Mouse (Mus musculus) MEL (cell line): ENCODE results near the gene Dpm2. TPM values are rescaled to one million over a fixed set of nuclear protein-coding genes. Genes with fewer than 3 reads are reported as not detected.

ENCODE experiments used
- DNase-seq: peaks from one replicate; pipeline ENCODE4 v3.0.0; 2011; ENCODE audit warnings: low read depth, low spot score
- H3K27ac ChIP-seq: 2 replicates; pipeline ENCODE4 v1.5.1; 2012; ENCODE audit warnings: low read depth, mild to moderate bottlenecking, control low read depth, low read length, moderate library complexity; ENCODE audit not compliant: control insufficient read depth
- H3K27me3 ChIP-seq, 2 experiments: fragments of 150-350 bp in 1 of 2; sonication (generic) in 1 of 2; 2 replicates each; pipeline ENCODE4 v1.6.1; 2012; ENCODE audit warnings: low read length in 2 of 2, mild to moderate bottlenecking in 2 of 2, improper control_type of control experiment in 1 of 2, moderate library complexity in 1 of 2; ENCODE audit not compliant: insufficient read depth in 2 of 2, control insufficient read depth in 1 of 2
- H3K36me3 ChIP-seq, 2 experiments: 2 replicates each; pipeline ENCODE4 v1.6.1; 2012 to 2014; ENCODE audit warnings: low read length in 2 of 2, improper control_type of control experiment in 1 of 2, inconsistent platforms in 1 of 2, mild to moderate bottlenecking in 1 of 2; ENCODE audit not compliant: insufficient read depth in 2 of 2, control insufficient read depth in 1 of 2
- H3K4me1 ChIP-seq, 2 experiments: fragments of 150-350 bp in 1 of 2; sonication (generic) in 1 of 2; 2 replicates each; pipeline ENCODE4 v1.6.1; 2012; ENCODE audit warnings: low read length in 2 of 2, improper control_type of control experiment in 1 of 2, mild to moderate bottlenecking in 1 of 2; ENCODE audit not compliant: insufficient read depth in 2 of 2, control insufficient read depth in 1 of 2
- H3K4me3 ChIP-seq, 2 experiments: fragments of 150-350 bp in 1 of 2; sonication (generic) in 1 of 2; 2 replicates each; pipeline ENCODE4 v1.5.1; 2012; ENCODE audit warnings: low read depth in 2 of 2, low read length in 2 of 2, mild to moderate bottlenecking in 2 of 2, moderate library complexity in 2 of 2, control low read depth in 1 of 2, improper control_type of control experiment in 1 of 2; ENCODE audit not compliant: control insufficient read depth in 1 of 2, insufficient read depth in 1 of 2
- H3K79me2 ChIP-seq: 2 replicates; pipeline ENCODE4 v1.6.1; 2012; ENCODE audit warnings: mild to moderate bottlenecking, low read length, moderate library complexity; ENCODE audit not compliant: control insufficient read depth, poor library complexity, insufficient read depth
- H3K9ac ChIP-seq: 2 replicates; pipeline ENCODE4 v1.6.1; 2012; ENCODE audit warnings: low read depth, mild to moderate bottlenecking, control low read depth, low read length, moderate library complexity; ENCODE audit not compliant: control insufficient read depth, poor library complexity, severe bottlenecking
- H3K9me3 ChIP-seq: fragments of 150-350 bp; sonication (generic); replicated peaks from 2 replicates; pipeline ENCODE4 v1.6.1; 2012; ENCODE audit warnings: mild to moderate bottlenecking, low read length, improper control_type of control experiment, moderate library complexity; ENCODE audit not compliant: insufficient read depth
- CHD1 ChIP-seq: IDR thresholded peaks from 2 replicates; pipeline ENCODE4 v1.6.1; 2012; ENCODE audit warnings: low read depth, mild to moderate bottlenecking, inconsistent platforms, low read length, improper control_type of control experiment
- CHD2 ChIP-seq: IDR thresholded peaks from 2 replicates; pipeline ENCODE4 v1.6.1; 2011; ENCODE audit warnings: low read length, improper control_type of control experiment
- CTCF ChIP-seq, 3 experiments: IDR thresholded peaks in 2 of 3; conservative IDR thresholded peaks in 1 of 3; 2 replicates each; pipeline ENCODE4 v1.5.1; 2011 to 2012; ENCODE audit warnings: low read length in 3 of 3, low read depth in 2 of 3, mild to moderate bottlenecking in 2 of 3, improper control_type of control experiment in 1 of 3, inconsistent platforms in 1 of 3, mixed read lengths in 1 of 3, moderate library complexity in 1 of 3; ENCODE audit not compliant: control insufficient read depth in 1 of 3, insufficient read depth in 1 of 3, poor library complexity in 1 of 3, severe bottlenecking in 1 of 3
- ELF1 ChIP-seq: IDR thresholded peaks from 2 replicates; pipeline ENCODE4 v1.6.1; 2014; ENCODE audit warnings: low read depth, mild to moderate bottlenecking, inconsistent platforms, low read length, improper control_type of control experiment, moderate library complexity
- GATA1 ChIP-seq: IDR thresholded peaks from 2 replicates; pipeline ENCODE4 v1.6.1; 2011; ENCODE audit warnings: low read depth, low read length, improper control_type of control experiment
- MAX ChIP-seq: IDR thresholded peaks from 2 replicates; pipeline ENCODE4 v1.6.1; 2011; ENCODE audit warnings: low read length, improper control_type of control experiment
- MAZ ChIP-seq: IDR thresholded peaks from 2 replicates; pipeline ENCODE4 v1.6.1; 2012; ENCODE audit warnings: low read depth, mild to moderate bottlenecking, inconsistent platforms, low read length, improper control_type of control experiment
- MXI1 ChIP-seq: IDR thresholded peaks from 2 replicates; pipeline ENCODE4 v1.6.1; 2011; ENCODE audit warnings: mild to moderate bottlenecking, low read depth, low read length, improper control_type of control experiment
- MYB ChIP-seq: IDR thresholded peaks from 2 replicates; pipeline ENCODE4 v1.6.1; 2011; ENCODE audit warnings: mild to moderate bottlenecking, low read depth, low read length, improper control_type of control experiment
- NRF1 ChIP-seq: IDR thresholded peaks from 2 replicates; pipeline ENCODE4 v1.6.1; 2014; ENCODE audit warnings: low read depth, mild to moderate bottlenecking, inconsistent platforms, low read length, improper control_type of control experiment, moderate library complexity; ENCODE audit not compliant: poor library complexity, insufficient read depth, severe bottlenecking
- POLR2A ChIP-seq, 2 experiments: IDR thresholded peaks; 2 replicates each; pipeline ENCODE4 v1.6.1; 2011 to 2012; ENCODE audit warnings: low read length in 2 of 2, mild to moderate bottlenecking in 2 of 2, control low read depth in 1 of 2, improper control_type of control experiment in 1 of 2, low read depth in 1 of 2, moderate library complexity in 1 of 2; ENCODE audit not compliant: control insufficient read depth in 1 of 2, insufficient read depth in 1 of 2, poor library complexity in 1 of 2
- POLR2AphosphoS2 ChIP-seq: IDR thresholded peaks from 2 replicates; pipeline ENCODE4 v1.6.1; 2011; ENCODE audit warnings: low read length, improper control_type of control experiment
- RAD21 ChIP-seq: IDR thresholded peaks from 2 replicates; pipeline ENCODE4 v1.6.1; 2011; ENCODE audit warnings: mild to moderate bottlenecking, low read depth, low read length, improper control_type of control experiment
- SIN3A ChIP-seq: IDR thresholded peaks from 2 replicates; pipeline ENCODE4 v1.6.1; 2012; ENCODE audit warnings: low read length, improper control_type of control experiment, inconsistent platforms
- SMC3 ChIP-seq: IDR thresholded peaks from 2 replicates; pipeline ENCODE4 v1.6.1; 2011; ENCODE audit warnings: low read depth, low read length, improper control_type of control experiment
- TAL1 ChIP-seq: IDR thresholded peaks from 2 replicates; pipeline ENCODE4 v1.6.1; 2012; ENCODE audit warnings: mild to moderate bottlenecking, inconsistent platforms, low read length, moderate library complexity, mixed read lengths
- TCF12 ChIP-seq: IDR thresholded peaks from 2 replicates; pipeline ENCODE4 v1.6.1; 2014; ENCODE audit warnings: low read depth, mild to moderate bottlenecking, inconsistent platforms, low read length, improper control_type of control experiment, moderate library complexity
- UBTF ChIP-seq: IDR thresholded peaks from 2 replicates; pipeline ENCODE4 v1.6.1; 2012; ENCODE audit warnings: low read depth, mild to moderate bottlenecking, inconsistent platforms, low read length, improper control_type of control experiment, moderate library complexity, borderline replicate concordance; ENCODE audit not compliant: insufficient read depth
- USF1 ChIP-seq: IDR thresholded peaks from 2 replicates; pipeline ENCODE4 v1.6.1; 2014; ENCODE audit warnings: low read depth, mild to moderate bottlenecking, inconsistent platforms, low read length, improper control_type of control experiment, moderate library complexity
- ZNF384 ChIP-seq: IDR thresholded peaks from 2 replicates; pipeline ENCODE4 v1.6.1; 2012; ENCODE audit warnings: low read depth, mild to moderate bottlenecking, inconsistent platforms, low read length, improper control_type of control experiment
- polyA plus RNA-seq, 2 experiments: library from polyadenylated mRNA; stranded (reverse) in 1 of 2; unstranded in 1 of 2; fragments of >175 nt in 1 of 2; fragments of >200 nt in 1 of 2; gene quantifications; 2 replicates each; pipeline versions ENCODE4 v1.2.1 to v1.2.4; 2012; ENCODE audit warnings: low replicate concordance in 2 of 2, low read depth in 1 of 2; ENCODE audit not compliant: insufficient read length in 2 of 2, insufficient read depth in 1 of 2, missing spikeins in 1 of 2
- total RNA-seq: library from RNA; depleted of rRNA; stranded (reverse); fragments of 300-350 nt; gene quantifications from 2 replicates; pipeline ENCODE4 v1.2.3, GENCODE M21; 2012

Gene Dpm2
- total and polyA plus RNA-seq, 3 experiments = 45.8 to 109 TPM; not detected in 1

DNA sequence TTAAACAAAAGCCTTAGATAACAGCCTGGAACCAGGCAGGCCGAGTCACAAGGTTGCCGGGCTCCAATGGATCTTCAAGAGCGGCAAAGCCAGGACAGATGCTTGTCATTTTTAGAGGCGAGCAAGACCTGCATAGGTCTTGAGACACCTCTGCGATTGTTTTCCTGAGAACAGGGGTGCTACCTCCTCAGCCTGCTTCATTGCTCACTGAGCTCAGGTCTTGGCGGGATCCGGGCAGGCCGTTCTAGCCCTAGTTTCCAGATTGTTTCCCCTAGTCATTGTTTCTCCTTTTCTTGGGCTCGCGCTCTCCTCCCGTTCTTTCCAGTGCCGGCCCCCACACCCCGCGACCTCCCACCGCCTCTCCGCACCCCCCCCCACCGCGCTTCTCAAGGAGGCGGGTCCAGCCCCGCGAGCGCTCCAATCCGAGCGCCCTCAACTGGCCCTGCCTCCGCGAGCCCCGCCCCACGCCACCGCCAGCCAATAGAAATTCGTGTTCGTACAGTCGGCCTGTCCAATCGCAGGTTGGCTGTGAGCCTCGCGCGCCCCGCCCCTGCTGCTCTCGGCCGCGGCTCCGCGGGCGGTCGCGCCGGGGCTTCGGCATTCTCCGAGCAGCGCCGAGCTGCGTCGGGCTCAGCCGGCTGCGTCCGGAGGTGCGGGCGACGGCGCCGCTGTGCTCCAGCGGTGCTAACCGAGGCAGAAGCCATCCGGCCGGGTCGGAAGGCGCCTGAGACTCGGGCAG lies 35.8 kb upstream of the Dpm2 start, which contains the start of gene Fam102a (continued):
- no peak for TF ChIP-seq ELF1
- TF ChIP-seq TAL1 = no peak
- TF ChIP-seq CTCF (IDR thresholded peaks at IDR 0.05 in 2 of 3, conservative IDR thresholded peaks at IDR 0.05 in 1 of 3; ENCODE audit: control insufficient read depth in 1 of 3, insufficient read depth in 1 of 3, low read depth in 2 of 3, low read length in 3 of 3, poor library complexity in 1 of 3, severe bottlenecking in 1 of 3) = no peak
- TF ChIP-seq RAD21 = no peak
- no peak for TF ChIP-seq POLR2AphosphoS2
- TF ChIP-seq MAZ = peak; percentile 86
- TF ChIP-seq ZNF384 = no peak
- TF ChIP-seq GATA1 = no peak
- peak; percentile 49 to 57; a peak in 2 of 4 replicates for TF ChIP-seq POLR2A (IDR thresholded peaks at IDR 0.05; ENCODE audit: control insufficient read depth in 1 of 2, insufficient read depth in 1 of 2, low read depth in 1 of 2, low read length in 2 of 2, poor library complexity in 1 of 2)
- no peak for TF ChIP-seq SMC3
- TF ChIP-seq MXI1 = no peak; the same call in 1 of the 2 replicates
- no peak for TF ChIP-seq MYB
- TF ChIP-seq, all 39 proteins: peak for 8

DNA sequence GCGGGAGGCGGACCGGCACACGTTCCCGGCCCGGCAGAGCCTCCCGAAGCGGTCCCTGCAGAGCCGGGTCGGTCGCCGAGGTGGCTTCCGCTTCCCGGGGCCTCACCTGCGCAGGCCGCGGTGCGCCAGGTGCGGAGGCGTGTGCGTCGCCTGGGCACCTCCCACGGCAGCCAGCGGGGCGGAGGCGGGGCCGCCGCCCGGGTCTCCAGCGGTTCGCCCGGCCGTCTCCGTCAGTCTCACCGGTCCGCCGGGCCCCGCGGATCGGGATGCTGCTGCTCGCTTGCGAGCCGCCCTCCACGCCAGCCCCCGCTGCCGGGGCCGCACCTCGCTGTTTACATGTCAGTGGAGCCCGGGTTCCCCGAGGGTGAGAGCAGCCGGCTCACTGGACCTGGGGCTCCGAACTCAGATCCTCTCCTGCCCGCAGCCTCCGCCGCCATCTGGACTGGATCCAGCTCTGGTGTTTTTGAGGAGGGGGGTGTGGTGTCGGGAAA lies 35.1 kb upstream of the Dpm2 start:
- Histone ChIP-seq H3K27ac (no peak overlapping the region), H3K79me2 (no peaks in the 10 kb centered on the region; the same call in 1 of the 2 replicates), H3K4me3 (peak overlapping the region; percentile 68 to 95), H3K9me3 (no peaks in the 10 kb centered on the region)
- no peak for DNase-seq
- no peak for TF ChIP-seq TCF12
- peak; percentile 69; the same call in 1 of the 2 replicates for TF ChIP-seq CHD1
- 0 out of 2 replicates have a peak, but pooled peaks have one; percentile 3 for TF ChIP-seq MAX
- no peak for TF ChIP-seq CHD2
- TF ChIP-seq NRF1 = peak; percentile 58
- TF ChIP-seq, all 39 proteins: peak for 3
- Histone ChIP-seq H3K36me3 (peaks cover 0 to 15% of the 10 kb centered on the region in 2 experiments; a peak in 2 of 4 replicates), H3K4me1 (peaks cover 10 to 25% of the 10 kb centered on the region in 2 experiments), H3K9ac (peak overlapping the region; percentile 72), H3K27me3 (no peaks in the 10 kb centered on the region)

DNA sequence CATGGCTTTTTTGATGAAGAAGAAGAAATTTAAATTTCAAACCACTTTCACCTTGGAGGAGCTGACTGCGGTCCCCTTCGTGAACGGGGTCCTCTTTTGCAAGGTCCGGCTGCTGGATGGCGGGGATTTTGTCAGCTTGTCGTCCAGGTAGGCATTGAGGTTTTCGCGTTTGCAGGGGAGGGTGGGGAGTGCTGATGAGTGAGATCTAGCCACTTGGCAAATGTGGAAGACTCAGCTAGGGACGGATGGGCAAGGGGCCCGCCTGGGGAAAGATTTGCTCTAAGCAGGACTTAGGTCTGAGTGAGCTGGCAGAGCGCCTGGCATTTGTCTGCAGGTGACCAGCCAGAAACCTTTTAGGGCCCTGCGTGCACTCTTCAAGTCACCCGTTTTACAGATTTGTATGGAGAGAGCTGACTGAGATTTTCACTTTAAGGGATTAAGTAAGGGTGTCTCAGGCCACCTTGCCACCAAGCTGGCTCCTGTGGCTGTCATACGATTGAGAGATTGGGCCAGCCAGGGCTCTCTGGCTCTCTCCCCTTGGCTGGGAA lies 34.5 kb upstream of the Dpm2 start:
- H3K4me1 ChIP-seq = peaks cover 10 to 25% of the 10 kb centered on the region in 2 experiments
- H3K79me2 ChIP-seq = no peaks in the 10 kb centered on the region; the same call in 1 of the 2 replicates
- peak; percentile 27 for DNase-seq
- H3K9ac ChIP-seq = peak overlapping the region; percentile 72; the same call in 1 of the 2 replicates
- H3K27ac ChIP-seq = no peak overlapping the region
- peaks cover 0 to 15% of the 10 kb centered on the region in 2 experiments; a peak in 2 of 4 replicates for H3K36me3 ChIP-seq
- TF ChIP-seq USF1 (no peak), SIN3A (no peak), CHD2 (no peak), UBTF (no peak)
- H3K27me3 ChIP-seq = no peaks in the 10 kb centered on the region
- H3K9me3 ChIP-seq = no peaks in the 10 kb centered on the region
- peak overlapping the region; percentile 68 to 95 for H3K4me3 ChIP-seq
